Mouse (Mus musculus): ENCODE data around the gene Inf2. TPM values are rescaled to one million over a fixed set of nuclear protein-coding genes. Genes with fewer than 3 reads are reported as not detected.

The Inf2 gene
- polyA plus RNA-seq, 1 experiment, result 28.3 TPM

DNA sequence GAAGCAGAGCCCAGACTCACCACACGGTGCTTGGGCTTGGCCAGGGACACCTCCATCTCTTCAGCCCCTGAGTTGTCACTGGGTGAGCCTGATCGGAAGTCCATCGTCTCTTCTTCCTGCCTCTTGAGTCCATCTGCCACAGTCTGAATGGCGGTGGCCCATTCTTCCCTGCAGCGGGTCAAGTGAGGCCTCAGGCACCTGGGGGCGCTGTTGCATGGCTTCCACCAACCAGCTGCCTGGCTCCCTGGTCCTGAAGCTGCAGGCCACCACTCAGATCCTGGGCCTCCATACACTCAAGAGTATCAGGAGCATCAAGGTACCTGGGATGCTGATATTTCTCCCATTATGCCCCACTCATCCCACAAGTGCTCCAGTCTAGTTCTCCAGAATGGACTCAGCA is 70.5 kb downstream of the Inf2 start:
- Histone ChIP-seq H3K4me1 (ENCODE audit: control insufficient read depth, insufficient read depth, low read length) (no peaks in the 10 kb centered on the region), H3K36me3 (ENCODE audit: control insufficient read depth, insufficient read depth, low read length, poor library complexity, severe bottlenecking) (peaks cover 12% of the 10 kb centered on the region; the same call in 1 of the 2 replicates), H3K9ac (ENCODE audit: low read depth, poor library complexity, severe bottlenecking) (no peak overlapping the region), H3K27me3 (ENCODE audit: control insufficient read depth, insufficient read depth, low read length, poor library complexity, severe bottlenecking) (no peaks in the 10 kb centered on the region), H3K27ac (ENCODE audit: insufficient read depth, low read length) (no peak overlapping the region), H3K4me3 (ENCODE audit: low read depth, low read length) (no peak overlapping the region), H3K9me3 (replicated peaks; ENCODE audit: control insufficient read depth, insufficient read depth, low read length, poor library complexity, severe bottlenecking) (no peaks in the 10 kb centered on the region)
- no peak for TF ChIP-seq EP300 (IDR thresholded peaks at IDR 0.05; ENCODE audit: insufficient read depth, low read depth, low read length)
- TF ChIP-seq CTCF (IDR thresholded peaks at IDR 0.05; ENCODE audit: low read depth, low read length), result peak; percentile 68

DNA sequence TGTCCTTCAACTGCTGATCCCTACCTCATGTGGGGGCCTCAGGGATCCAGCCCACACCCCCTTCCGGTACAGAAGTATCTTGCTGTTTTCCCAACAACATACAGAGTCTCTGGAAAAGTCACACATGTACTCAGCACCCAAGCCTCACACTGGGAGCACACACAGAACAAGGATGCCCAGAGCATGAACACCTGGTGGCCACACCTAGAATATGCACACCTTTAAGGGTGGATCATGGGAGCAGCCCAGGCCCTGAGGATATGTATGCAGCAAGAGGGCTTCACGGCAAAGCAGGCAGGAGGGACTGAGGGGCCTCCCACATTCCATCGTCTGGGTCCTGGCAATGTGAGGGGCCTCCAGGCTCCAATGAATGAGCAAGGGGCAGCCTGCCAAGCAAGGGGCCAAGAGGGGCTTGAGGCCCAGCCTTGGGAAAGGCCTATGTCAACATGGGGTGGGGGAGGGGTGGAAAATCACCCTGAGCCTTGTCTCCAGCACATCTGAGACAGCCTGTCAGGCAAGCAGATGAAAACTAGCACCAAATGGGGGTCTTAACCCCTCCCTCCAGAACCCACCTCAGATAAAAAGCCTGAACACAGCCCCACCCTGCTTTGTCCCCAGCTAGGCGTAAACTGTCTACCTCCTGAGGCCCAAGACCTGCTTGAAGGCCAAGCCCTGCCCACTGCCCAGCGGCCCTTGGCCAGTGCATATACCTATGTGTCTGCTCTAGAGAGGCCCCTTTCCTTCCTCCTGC is 72.2 kb downstream of the Inf2 start:
- Histone ChIP-seq H3K9ac (ENCODE audit: low read depth, poor library complexity, severe bottlenecking) (no peak overlapping the region), H3K9me3 (replicated peaks; ENCODE audit: control insufficient read depth, insufficient read depth, low read length, poor library complexity, severe bottlenecking) (no peaks in the 10 kb centered on the region), H3K4me1 (ENCODE audit: control insufficient read depth, insufficient read depth, low read length) (no peaks in the 10 kb centered on the region), H3K36me3 (ENCODE audit: control insufficient read depth, insufficient read depth, low read length, poor library complexity, severe bottlenecking) (peaks cover 9% of the 10 kb centered on the region; the same call in 1 of the 2 replicates), H3K27me3 (ENCODE audit: control insufficient read depth, insufficient read depth, low read length, poor library complexity, severe bottlenecking) (no peaks in the 10 kb centered on the region), H3K4me3 (ENCODE audit: low read depth, low read length) (no peak overlapping the region), H3K27ac (ENCODE audit: insufficient read depth, low read length) (no peak overlapping the region)
- no peak for TF ChIP-seq CTCF (IDR thresholded peaks at IDR 0.05; ENCODE audit: low read depth, low read length)
- no peak for TF ChIP-seq EP300 (IDR thresholded peaks at IDR 0.05; ENCODE audit: insufficient read depth, low read depth, low read length)
- TF ChIP-seq POLR2A (IDR thresholded peaks at IDR 0.05; ENCODE audit: insufficient read depth, low read length), result no peak

DNA sequence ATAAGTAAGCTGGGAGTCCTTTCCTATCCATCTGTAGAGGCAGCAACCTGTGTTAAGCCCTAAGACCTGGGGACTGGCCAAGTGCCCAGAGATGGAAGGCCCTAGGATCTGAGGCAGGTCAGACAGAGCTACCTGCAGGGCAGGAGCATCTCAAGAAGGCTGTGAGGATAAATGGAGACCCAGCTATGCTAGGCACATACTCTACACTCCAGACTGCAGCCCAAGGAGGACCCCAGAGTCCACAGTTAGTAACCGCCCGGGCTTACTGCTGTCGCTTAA is 72.7 kb downstream of the Inf2 start:
- Histone ChIP-seq H3K4me1 (ENCODE audit: control insufficient read depth, insufficient read depth, low read length) (no peaks in the 10 kb centered on the region), H3K9me3 (replicated peaks; ENCODE audit: control insufficient read depth, insufficient read depth, low read length, poor library complexity, severe bottlenecking) (no peaks in the 10 kb centered on the region), H3K27ac (ENCODE audit: insufficient read depth, low read length) (no peak overlapping the region), H3K27me3 (ENCODE audit: control insufficient read depth, insufficient read depth, low read length, poor library complexity, severe bottlenecking) (no peaks in the 10 kb centered on the region), H3K9ac (ENCODE audit: low read depth, poor library complexity, severe bottlenecking) (no peak overlapping the region), H3K36me3 (ENCODE audit: control insufficient read depth, insufficient read depth, low read length, poor library complexity, severe bottlenecking) (peaks cover 9% of the 10 kb centered on the region; the same call in 1 of the 2 replicates), H3K4me3 (ENCODE audit: low read depth, low read length) (no peak overlapping the region)
- TF ChIP-seq CTCF (IDR thresholded peaks at IDR 0.05; ENCODE audit: low read depth, low read length) (no peak), EP300 (IDR thresholded peaks at IDR 0.05; ENCODE audit: insufficient read depth, low read depth, low read length) (no peak), POLR2A (IDR thresholded peaks at IDR 0.05; ENCODE audit: insufficient read depth, low read length) (no peak)

DNA sequence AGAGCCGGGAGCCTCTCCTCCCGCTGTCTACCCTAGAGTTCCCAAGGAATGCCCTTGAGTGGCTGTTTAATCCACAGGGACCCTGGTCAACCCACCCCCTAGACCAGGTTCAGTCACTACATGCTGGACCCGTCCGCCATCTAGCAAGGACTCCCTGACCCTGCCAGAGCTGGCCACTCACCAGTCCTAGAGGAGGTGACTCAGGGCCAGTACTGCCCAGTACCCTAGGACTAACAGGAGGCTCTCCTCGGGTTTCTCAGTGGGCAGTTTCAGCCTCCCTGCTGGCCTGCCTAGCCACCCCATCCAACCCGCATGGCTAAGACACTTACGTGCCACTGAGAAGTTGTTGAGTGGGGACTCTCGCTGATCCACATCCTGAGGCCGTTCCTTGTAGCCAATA is 73.3 kb downstream of the Inf2 start:
- Histone ChIP-seq H3K27ac (ENCODE audit: insufficient read depth, low read length) (no peak overlapping the region), H3K9ac (ENCODE audit: low read depth, poor library complexity, severe bottlenecking) (no peak overlapping the region), H3K4me3 (ENCODE audit: low read depth, low read length) (no peak overlapping the region), H3K36me3 (ENCODE audit: control insufficient read depth, insufficient read depth, low read length, poor library complexity, severe bottlenecking) (peaks cover 9% of the 10 kb centered on the region; the same call in 1 of the 2 replicates), H3K9me3 (replicated peaks; ENCODE audit: control insufficient read depth, insufficient read depth, low read length, poor library complexity, severe bottlenecking) (no peaks in the 10 kb centered on the region), H3K27me3 (ENCODE audit: control insufficient read depth, insufficient read depth, low read length, poor library complexity, severe bottlenecking) (no peaks in the 10 kb centered on the region), H3K4me1 (ENCODE audit: control insufficient read depth, insufficient read depth, low read length) (no peaks in the 10 kb centered on the region)
- TF ChIP-seq EP300 (IDR thresholded peaks at IDR 0.05; ENCODE audit: insufficient read depth, low read depth, low read length) (no peak), CTCF (IDR thresholded peaks at IDR 0.05; ENCODE audit: low read depth, low read length) (no peak), POLR2A (IDR thresholded peaks at IDR 0.05; ENCODE audit: insufficient read depth, low read length) (no peak)

DNA sequence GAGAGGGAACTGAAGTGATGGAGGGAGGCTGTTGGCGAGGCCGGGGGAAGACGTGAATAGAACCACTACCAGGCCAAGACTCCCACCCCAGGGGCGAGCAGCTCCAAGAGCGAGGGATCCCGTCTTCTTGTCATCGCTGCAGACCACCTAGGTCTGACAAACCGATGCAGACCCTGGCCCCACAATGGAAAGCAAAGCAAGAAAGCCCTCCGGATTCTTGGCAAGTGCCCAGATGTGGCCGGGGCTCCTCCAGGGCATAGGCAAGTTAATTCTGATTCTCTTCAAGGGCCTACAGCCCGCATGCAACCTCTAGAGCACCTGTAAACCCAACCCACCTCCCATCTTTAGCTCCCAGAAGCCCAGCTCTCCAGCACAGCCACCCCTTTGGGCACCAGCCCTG is 74.7 kb downstream of the Inf2 start:
- Histone ChIP-seq H3K27ac (ENCODE audit: insufficient read depth, low read length) (no peak overlapping the region), H3K36me3 (ENCODE audit: control insufficient read depth, insufficient read depth, low read length, poor library complexity, severe bottlenecking) (peaks cover 4% of the 10 kb centered on the region; the same call in 1 of the 2 replicates), H3K9ac (ENCODE audit: low read depth, poor library complexity, severe bottlenecking) (no peak overlapping the region), H3K4me3 (ENCODE audit: low read depth, low read length) (no peak overlapping the region), H3K4me1 (ENCODE audit: control insufficient read depth, insufficient read depth, low read length) (no peaks in the 10 kb centered on the region), H3K9me3 (replicated peaks; ENCODE audit: control insufficient read depth, insufficient read depth, low read length, poor library complexity, severe bottlenecking) (no peaks in the 10 kb centered on the region), H3K27me3 (ENCODE audit: control insufficient read depth, insufficient read depth, low read length, poor library complexity, severe bottlenecking) (no peaks in the 10 kb centered on the region)
- TF ChIP-seq EP300 (IDR thresholded peaks at IDR 0.05; ENCODE audit: insufficient read depth, low read depth, low read length) (no peak), POLR2A (IDR thresholded peaks at IDR 0.05; ENCODE audit: insufficient read depth, low read length) (no peak), CTCF (IDR thresholded peaks at IDR 0.05; ENCODE audit: low read depth, low read length) (no peak)

DNA sequence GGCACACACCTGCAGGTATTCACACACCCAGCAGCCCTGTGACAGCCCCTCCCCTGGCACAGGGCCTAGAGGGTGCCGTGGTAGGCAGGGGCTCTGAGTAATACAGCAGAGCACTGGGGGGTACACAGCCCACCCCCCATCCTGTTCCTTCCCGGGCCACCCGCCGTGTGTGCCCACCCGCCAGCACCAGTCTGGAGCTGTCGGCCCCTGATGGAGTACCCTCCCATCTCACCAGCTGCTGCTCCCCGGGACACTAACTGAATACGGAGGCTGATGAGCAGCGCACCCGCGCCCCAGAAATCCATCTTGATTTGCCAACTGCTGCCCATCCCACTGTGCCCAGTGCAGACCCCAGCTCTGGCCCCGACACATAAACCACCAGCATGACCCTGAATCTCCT is 75.1 kb downstream of the Inf2 start:
- no peaks in the 10 kb centered on the region for H3K4me1 ChIP-seq (ENCODE audit: control insufficient read depth, insufficient read depth, low read length)
- no peak overlapping the region for H3K4me3 ChIP-seq (ENCODE audit: low read depth, low read length)
- TF ChIP-seq CTCF (IDR thresholded peaks at IDR 0.05; ENCODE audit: low read depth, low read length) (no peak), EP300 (IDR thresholded peaks at IDR 0.05; ENCODE audit: insufficient read depth, low read depth, low read length) (no peak), POLR2A (IDR thresholded peaks at IDR 0.05; ENCODE audit: insufficient read depth, low read length) (no peak)
- H3K27ac ChIP-seq (ENCODE audit: insufficient read depth, low read length), result no peak overlapping the region
- H3K9ac ChIP-seq (ENCODE audit: low read depth, poor library complexity, severe bottlenecking), result no peak overlapping the region
- H3K36me3 ChIP-seq (ENCODE audit: control insufficient read depth, insufficient read depth, low read length, poor library complexity, severe bottlenecking), result peaks cover 2% of the 10 kb centered on the region; the same call in 1 of the 2 replicates
- H3K27me3 ChIP-seq (ENCODE audit: control insufficient read depth, insufficient read depth, low read length, poor library complexity, severe bottlenecking), result no peaks in the 10 kb centered on the region
- H3K9me3 ChIP-seq (replicated peaks; ENCODE audit: control insufficient read depth, insufficient read depth, low read length, poor library complexity, severe bottlenecking), result no peaks in the 10 kb centered on the region
